Mouse (Mus musculus): ENCODE measurements at regions not wholly inside any gene's neighbourhood (a gene's known extent, or its start where the extent isn't known, plus 50 kb on each side); places are given as distances from the start of the nearest gene placed in this dataset.

- no peak for TF ChIP-seq CTCF (IDR thresholded peaks at IDR 0.05; ENCODE audit: low read depth)
- no peak for TF ChIP-seq EP300 (IDR thresholded peaks at IDR 0.05; ENCODE audit: low read depth)
These were observed 75.5 kb upstream of the Acpp start for GRCm38 (mm10) chr9:104413021-104413420.
